Mouse (Mus musculus) adrenal gland, adult 18-20 months (tissue): ENCODE results near the gene Cmtm4. TPM values are rescaled to one million over a fixed set of nuclear protein-coding genes. Genes with fewer than 3 reads are reported as not detected.
A peak's percentile ranks its signal among the peaks of the same experiment; 100 is the strongest.
"Not testable (repeated sequence)": the region's sequence is repeated elsewhere in the genome, so short reads cannot be mapped to it uniquely, and the experiment has no call there.

ENCODE experiments used
- DNase-seq, 2 experiments: peaks; one replicate each; pipeline ENCODE4 v3.0.0; 2021 to 2022; ENCODE audit warnings: low spot score in 2 of 2
- total RNA-seq, 2 experiments: library from RNA; stranded (reverse); gene quantifications; 1 replicate in 1 of 2; 2 replicates in 1 of 2; pipeline ENCODE4 v1.2.3; 2021

The Cmtm4 gene
- total RNA-seq, 2 experiments from 2014 or later = 39.6 to 44.5 TPM

DNA sequence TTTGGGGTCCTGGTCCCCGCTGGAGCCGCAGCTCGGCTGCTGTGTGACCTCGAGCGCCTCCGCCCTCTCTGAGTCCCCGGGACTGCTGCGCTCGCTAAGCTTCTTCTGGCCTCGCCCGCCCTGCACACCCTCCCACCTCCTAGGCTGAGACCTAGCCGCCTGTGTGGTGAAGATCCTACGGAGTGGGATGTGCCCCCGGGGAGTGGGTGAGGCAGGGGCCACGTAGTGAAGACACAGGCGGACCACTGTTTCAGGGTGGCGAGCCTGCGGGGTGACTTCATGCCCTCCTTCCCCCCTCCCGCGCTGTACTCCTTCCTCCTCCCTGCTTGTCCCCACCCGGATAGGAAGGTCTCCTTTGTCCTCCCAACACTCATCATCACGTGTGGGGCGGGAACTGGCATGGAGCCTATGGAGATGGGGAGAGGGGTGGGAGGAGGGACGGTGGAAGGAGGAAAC lies 54.5 kb downstream of the Cmtm4 start:
- peak; percentile 66 to 73 for DNase-seq

DNA sequence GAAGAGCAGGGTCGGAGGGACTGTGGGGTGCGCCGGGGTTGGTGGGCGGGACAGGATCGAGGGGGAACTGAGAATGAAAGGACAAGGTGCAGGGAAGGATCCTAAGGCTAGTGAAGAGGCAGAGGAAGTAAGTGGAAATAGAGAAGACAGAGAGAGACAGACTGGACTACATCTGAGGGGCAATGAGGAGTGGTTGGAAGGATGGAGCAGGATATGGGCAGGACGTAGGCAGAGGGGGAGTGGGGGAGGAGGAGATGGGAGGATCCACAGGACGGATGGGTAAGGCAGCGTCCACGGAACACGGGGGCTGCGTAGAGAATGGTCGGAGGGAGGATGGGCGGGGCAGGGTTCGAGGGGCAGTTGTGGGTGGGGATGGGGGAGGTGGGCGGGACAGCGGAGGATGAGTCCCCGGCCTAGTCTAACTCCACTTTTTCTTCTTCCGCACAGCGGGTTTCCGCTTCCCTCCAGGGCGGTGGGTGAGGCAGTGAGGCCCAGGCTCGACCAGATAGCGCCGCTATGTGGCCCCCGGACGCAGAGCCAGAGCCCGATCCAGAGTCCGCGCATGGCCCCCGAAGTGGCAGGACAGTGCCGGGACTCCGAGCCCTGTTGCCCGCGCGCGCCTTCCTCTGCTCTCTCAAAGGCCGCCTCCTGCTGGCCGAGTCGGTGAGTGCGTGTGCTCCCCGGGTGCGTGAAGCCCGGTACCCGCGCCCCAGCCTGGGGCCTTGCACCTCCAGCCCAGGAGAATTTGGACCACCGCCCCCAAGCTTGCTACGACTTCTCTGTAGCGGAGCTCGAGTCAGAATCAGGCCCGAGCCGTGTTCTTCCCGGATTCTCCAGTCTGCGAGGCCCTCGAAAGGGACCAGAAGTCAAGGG lies 55.1 kb downstream of the Cmtm4 start:
- DNase-seq = peak; percentile 75 to 79

DNA sequence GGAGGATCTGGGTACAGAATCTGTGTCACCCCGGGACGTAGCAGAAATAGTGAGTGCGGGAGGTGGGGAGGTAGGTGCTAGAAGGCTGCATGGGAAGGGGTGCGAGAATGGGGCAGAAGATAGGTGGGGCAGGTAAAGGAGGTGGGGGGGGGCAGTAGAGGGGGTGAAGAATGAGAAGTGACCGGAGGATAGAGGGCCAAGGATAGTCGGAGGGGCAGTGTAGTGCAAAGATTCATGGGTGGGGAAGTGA lies 55.7 kb downstream of the Cmtm4 start:
- no peak for DNase-seq

GRCm38 (mm10) chr8:104339229-104339982 lies 56.2 kb downstream of the Cmtm4 start, which contains the start of gene Cmtm3:
TSS of gene Cmtm3 (plus strand) at chr8:104339410.
- DNase-seq = no peak

GRCm38 (mm10) chr8:104337890-104338289 lies 57.7 kb downstream of the Cmtm4 start:
- DNase-seq = no peak

DNA sequence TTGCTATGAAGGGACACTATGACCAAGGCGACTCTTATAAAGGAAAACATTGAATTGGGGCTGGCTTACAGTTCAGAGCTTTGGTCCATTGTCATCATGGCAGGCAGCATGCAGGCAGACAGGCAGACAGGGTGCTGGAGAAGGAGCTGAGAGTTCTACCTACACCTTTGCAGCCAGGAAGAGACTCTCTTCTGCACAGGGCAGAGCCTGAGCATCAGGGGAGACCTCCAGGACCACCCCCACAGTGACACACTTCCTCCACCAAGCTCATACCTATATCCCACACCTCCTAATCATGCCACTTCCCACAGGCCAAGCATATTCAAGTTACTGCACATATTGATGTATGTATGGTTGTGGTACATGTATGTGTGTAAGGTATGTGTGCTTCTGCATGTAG lies 58.8 kb downstream of the Cmtm4 start:
- DNase-seq = no peak

DNA sequence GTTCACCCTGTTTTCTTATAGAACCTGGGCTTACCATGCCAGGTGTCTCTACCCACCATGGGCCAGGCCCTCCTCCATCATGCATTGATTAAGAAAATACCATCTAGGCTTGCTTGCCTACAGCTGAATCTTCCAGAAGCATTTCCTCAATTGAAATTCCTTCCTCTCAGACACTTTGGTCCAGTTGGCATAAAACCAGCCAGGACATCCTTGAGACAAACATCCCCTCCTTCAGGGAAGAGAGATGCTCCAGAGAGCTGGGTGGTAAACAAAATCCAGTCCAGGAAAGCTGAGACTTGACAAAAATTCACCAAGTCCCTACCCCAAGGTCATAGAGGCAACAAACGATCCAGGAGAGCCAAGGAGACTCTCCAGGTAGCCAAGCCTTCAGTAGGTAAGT lies 61.4 kb downstream of the Cmtm4 start:
- DNase-seq = no peak

- no peak for DNase-seq
These were observed 61.8 kb downstream of the Cmtm4 start for GRCm38 (mm10) chr8:104333786-104334185.

- no peak for DNase-seq
These were observed 62.7 kb downstream of the Cmtm4 start for GRCm38 (mm10) chr8:104332665-104333631.

- DNase-seq = not testable (repeated sequence)
These were observed 73.7 kb downstream of the Cmtm4 start, which contains the start of gene Cmtm2b for GRCm38 (mm10) chr8:104321930-104322329. TSS of gene Cmtm2b (plus strand) at chr8:104322230.

GRCm38 (mm10) chr8:104321267-104321666 lies 74.3 kb downstream of the Cmtm4 start, which contains the start of gene Gm11020:
TSS of gene Gm11020 (plus strand) at chr8:104321567.
- not testable (repeated sequence) for DNase-seq

- DNase-seq = no peak
These were observed 82.3 kb downstream of the Cmtm4 start for GRCm38 (mm10) chr8:104313311-104313710.

- DNase-seq = not testable (repeated sequence)
These were observed 83.6 kb downstream of the Cmtm4 start for GRCm38 (mm10) chr8:104312023-104312422.

DNA sequence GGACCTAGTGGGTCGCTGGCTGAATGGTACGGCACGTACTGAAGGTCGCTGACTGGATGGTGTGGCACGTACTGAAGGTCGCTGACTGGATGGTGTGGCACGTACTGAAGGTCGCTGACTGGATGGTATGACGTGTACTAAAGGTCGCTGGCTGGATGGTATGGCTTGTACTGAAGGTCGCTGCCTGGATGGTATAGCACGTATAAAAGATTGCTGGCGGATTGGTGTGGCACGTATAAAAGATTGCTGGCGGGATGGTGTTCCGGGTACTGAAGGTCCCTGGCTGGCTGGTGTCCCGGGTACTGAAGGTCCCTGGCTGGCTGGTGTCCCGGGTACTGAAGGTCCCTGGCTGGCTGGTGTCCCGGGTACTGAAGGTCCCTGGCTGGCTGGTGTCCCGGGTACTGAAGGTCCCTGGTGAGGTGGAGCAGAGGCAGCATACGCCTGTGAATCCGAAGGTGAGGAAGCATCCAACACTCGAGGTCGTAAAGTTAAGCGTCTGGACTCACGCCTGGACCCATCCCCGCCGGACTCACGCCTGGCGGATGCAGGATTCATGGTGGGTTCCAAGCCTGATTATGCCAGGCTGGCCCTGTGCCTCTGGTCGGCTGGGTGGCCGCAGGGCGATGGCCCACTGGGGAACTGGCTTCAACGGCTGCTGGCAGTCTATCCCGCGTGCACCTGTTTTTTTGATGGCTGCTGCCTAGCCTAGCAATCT lies 86.0 kb downstream of the Cmtm4 start, which contains the start of the genes Gm45711 and Cmtm1:
Gene Gm45711, minus strand, starts transcription at position 641 of the 715 bp plus-strand sequence.
Gene Cmtm1, minus strand, starts transcription at position 705 of the 715 bp plus-strand sequence.
- peak; percentile 33 to 60 for DNase-seq

- DNase-seq = not testable (repeated sequence)
These were observed 87.3 kb downstream of the Cmtm4 start for GRCm38 (mm10) chr8:104308341-104308740.

- DNase-seq = no peak
These were observed 90.6 kb downstream of the Cmtm4 start for GRCm38 (mm10) chr8:104304962-104305361.

GRCm38 (mm10) chr8:104302536-104302935 lies 93.1 kb downstream of the Cmtm4 start:
- DNase-seq = not testable (repeated sequence)

DNA sequence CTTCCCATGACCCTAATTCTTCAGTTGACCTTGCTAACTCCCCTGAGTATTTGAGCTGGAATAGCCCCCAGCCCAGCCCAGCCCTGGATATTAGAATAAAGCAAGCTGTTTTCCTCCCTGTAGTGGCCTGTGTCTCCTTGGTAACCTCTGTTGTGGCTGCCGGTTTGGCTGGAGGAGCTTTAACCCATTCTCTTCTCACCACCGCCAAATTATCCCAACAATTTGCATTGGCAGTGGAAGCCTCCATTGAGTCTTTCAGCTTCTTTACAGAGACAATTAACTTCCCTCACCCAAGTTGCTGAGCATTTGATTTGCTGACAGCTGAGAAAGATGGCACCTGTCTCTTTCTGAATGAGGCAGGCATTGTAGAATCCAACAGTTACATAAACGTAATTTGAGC lies 94.0 kb downstream of the Cmtm4 start:
- not testable (repeated sequence) for DNase-seq
